ENCODE assay signal across 10 mouse cellular contexts in genomic region chr10:60215077-60215960, GRCm38 (mm10). TPM values are rescaled to one million over a fixed set of nuclear protein-coding genes. Genes with fewer than 3 reads are reported as not detected.
DNase-seq lines count a peak whose midpoint lies in the region; ATAC-seq lines count a peak whose summit lies in the region.
"Had no signal": no experiment of that assay in that cellular context is flagged by ENCODE, and none has a peak within 500 bp of the region (broad histone marks: within the 10 kb centered on the region; RNA-seq: fewer than 3 reads in every experiment).

No protein-coding gene starts in this region.

- H3K27me3 ChIP-seq in hindbrain, embryonic 15.5 days, result peaks cover 8% of the 10 kb centered on the region; the same call in 1 of the 2 replicates

- no peak overlapping the region for H3K9ac ChIP-seq in hindbrain, embryonic 15.5 days

- peak; percentile 34 to 37 for DNase-seq in layer of hippocampus, postnatal 14 days (ENCODE audit: low spot score in 2 of 2)
- DNase-seq in layer of hippocampus, postnatal 25 days (ENCODE audit: extremely low spot score in 1 of 2, low spot score in 1 of 2), result no peak
- peak; percentile 29 to 50 for DNase-seq in kidney, postnatal 4 days
- peak; percentile 83 for DNase-seq in right cerebral cortex, adult 18-20 months
- DNase-seq in cerebellum, adult 11 months, result no peak
- no peak for DNase-seq in ovary, postnatal 10 days (ENCODE audit: low spot score)
- DNase-seq: heart, adult 11 months had no signal

- peaks cover 55% of the 10 kb centered on the region for H3K4me1 ChIP-seq in hindbrain, embryonic 15.5 days (replicated peaks)

- peak overlapping the region; percentile 49; the same call in 1 of the 2 replicates for H3K27ac ChIP-seq in hindbrain, embryonic 15.5 days (replicated peaks)

- H3K4me3 ChIP-seq in hindbrain, embryonic 15.5 days, result no peak overlapping the region

- no peaks in the 10 kb centered on the region for H3K9me3 ChIP-seq in hindbrain, embryonic 15.5 days
- H3K9me3 ChIP-seq: G1E had no signal

- 62% methylated on average over 14 of the region's 14 CpGs for WGBS in hindbrain, embryonic 15.5 days

- H3K4me2 ChIP-seq in hindbrain, embryonic 15.5 days, result 0 out of 2 replicates have a peak overlapping the region, but pooled peaks have one; percentile 1

- no peaks in the 10 kb centered on the region for H3K36me3 ChIP-seq in hindbrain, embryonic 15.5 days
- H3K36me3 ChIP-seq: G1E had no signal

- ATAC-seq in hindbrain, embryonic 15.5 days (ENCODE audit: low FRiP score, low read depth), result no peak
- ATAC-seq in megakaryocyte, adult 5-6 weeks (ENCODE audit: poor library complexity, severe bottlenecking), result no peak

RNA-seq across cellular contexts. Expression of gene Chst3, which starts 3.7 kb away (rescaled TPM):
- 1 to 10 TPM; 3.8 to 4.1 TPM for total RNA-seq in layer of hippocampus, postnatal 14 days (2021)
- total RNA-seq in layer of hippocampus, postnatal 25 days (2021), result 1 to 10 TPM; 2.8 to 3.1 TPM
- 1.8 and 2.2 TPM in 2 replicates for polyA plus RNA-seq in hindbrain, embryonic 15.5 days (2015; fragmentation: Nextera tagmentation; extraction: Ambion mirVana)
- 0.25 TPM in 1 of 2 replicates, not detected in the other for total RNA-seq in megakaryocyte, adult 5-6 weeks (2015)
- 0.15 and 0.16 TPM in 2 replicates for total RNA-seq in megakaryocyte, adult 5-6 weeks (2017)
- polyA plus RNA-seq: G1E had no signal

Comparison
In these comparisons a context has a peak if more than half of its experiments do, and no peak if none do; other contexts are left out.
1. DNase-seq: peak in layer of hippocampus, postnatal 14 days (2 of 2), kidney, postnatal 4 days (2 of 2) and right cerebral cortex, adult 18-20 months (single experiment); none in layer of hippocampus, postnatal 25 days (0 of 2), cerebellum, adult 11 months (single experiment) and ovary, postnatal 10 days (single experiment).